Mouse (Mus musculus): Measurements from ENCODE around the gene Tmem273. TPM values are rescaled to one million over a fixed set of nuclear protein-coding genes. Genes with fewer than 3 reads are reported as not detected.

Gene Tmem273
- polyA plus RNA-seq (2012; rRNA removed) = 0.54 and 0.59 TPM in 2 replicates

GRCm38 (mm10) chr14:32785556-32786130, at the start of gene Tmem273:
Gene Tmem273, plus strand, starts transcription at chr14:32785963.
- DNase-seq = no peak
- no peak within 1 kb of the TSS for H3K27ac ChIP-seq (ENCODE audit: insufficient read depth, low read length)
- 27% methylated on average over 3 of the region's 3 CpGs for WGBS
- no peaks in the 10 kb centered on the region for H3K4me1 ChIP-seq (ENCODE audit: control insufficient read depth, insufficient read depth, low read length)
- no peaks in the 10 kb centered on the region for H3K27me3 ChIP-seq (ENCODE audit: control insufficient read depth, insufficient read depth, low read length)
- TF ChIP-seq POLR2A (IDR thresholded peaks at IDR 0.05; ENCODE audit: borderline replicate concordance, insufficient read depth, low read length) (no peak), CTCF (IDR thresholded peaks at IDR 0.05; ENCODE audit: borderline replicate concordance, insufficient read depth, low read depth, low read length) (no peak)
- no peak within 1 kb of the TSS for H3K4me3 ChIP-seq (replicated peaks; ENCODE audit: insufficient read depth, low read depth, low read length)

- 80% methylated on average over 6 of the region's 6 CpGs for WGBS
- Histone ChIP-seq H3K27me3 (ENCODE audit: control insufficient read depth, insufficient read depth, low read length) (no peaks in the 10 kb centered on the region), H3K27ac (ENCODE audit: insufficient read depth, low read length) (no peak overlapping the region), H3K4me3 (replicated peaks; ENCODE audit: insufficient read depth, low read depth, low read length) (no peak overlapping the region), H3K4me1 (ENCODE audit: control insufficient read depth, insufficient read depth, low read length) (no peaks in the 10 kb centered on the region)
- DNase-seq = no peak
- TF ChIP-seq CTCF (IDR thresholded peaks at IDR 0.05; ENCODE audit: borderline replicate concordance, insufficient read depth, low read depth, low read length) = no peak
- TF ChIP-seq POLR2A (IDR thresholded peaks at IDR 0.05; ENCODE audit: borderline replicate concordance, insufficient read depth, low read length) = no peak
These were observed 49.2 kb upstream of the Tmem273 start for GRCm38 (mm10) chr14:32736561-32736960.

- Histone ChIP-seq H3K27me3 (ENCODE audit: control insufficient read depth, insufficient read depth, low read length) (no peaks in the 10 kb centered on the region), H3K27ac (ENCODE audit: insufficient read depth, low read length) (no peak overlapping the region), H3K4me3 (replicated peaks; ENCODE audit: insufficient read depth, low read depth, low read length) (no peak overlapping the region), H3K4me1 (ENCODE audit: control insufficient read depth, insufficient read depth, low read length) (no peaks in the 10 kb centered on the region)
- DNase-seq = no peak
- TF ChIP-seq CTCF (IDR thresholded peaks at IDR 0.05; ENCODE audit: borderline replicate concordance, insufficient read depth, low read depth, low read length) = no peak
- 74% methylated on average over 5 of the region's 5 CpGs for WGBS
These were observed 47.2 kb upstream of the Tmem273 start for GRCm38 (mm10) chr14:32738586-32738985.

- Histone ChIP-seq H3K4me1 (ENCODE audit: control insufficient read depth, insufficient read depth, low read length) (no peaks in the 10 kb centered on the region), H3K27ac (ENCODE audit: insufficient read depth, low read length) (no peak overlapping the region)
- TF ChIP-seq POLR2A (IDR thresholded peaks at IDR 0.05; ENCODE audit: borderline replicate concordance, insufficient read depth, low read length) = no peak
- no peak for TF ChIP-seq CTCF (IDR thresholded peaks at IDR 0.05; ENCODE audit: borderline replicate concordance, insufficient read depth, low read depth, low read length)
These were observed 37.2 kb upstream of the Tmem273 start for GRCm38 (mm10) chr14:32748519-32748918.

GRCm38 (mm10) chr14:32750727-32751126, 35.0 kb upstream of the Tmem273 start:
- no peak overlapping the region for H3K4me3 ChIP-seq (replicated peaks; ENCODE audit: insufficient read depth, low read depth, low read length)
- TF ChIP-seq POLR2A (IDR thresholded peaks at IDR 0.05; ENCODE audit: borderline replicate concordance, insufficient read depth, low read length) = no peak
- TF ChIP-seq CTCF (IDR thresholded peaks at IDR 0.05; ENCODE audit: borderline replicate concordance, insufficient read depth, low read depth, low read length) = no peak
- H3K27ac ChIP-seq (ENCODE audit: insufficient read depth, low read length) = no peak overlapping the region
- WGBS = 93% methylated on average over 6 of the region's 6 CpGs
- H3K4me1 ChIP-seq (ENCODE audit: control insufficient read depth, insufficient read depth, low read length) = no peaks in the 10 kb centered on the region
- no peaks in the 10 kb centered on the region for H3K27me3 ChIP-seq (ENCODE audit: control insufficient read depth, insufficient read depth, low read length)
- DNase-seq = no peak

More at GRCm38 (mm10) chr14:32748519-32748918, 37.2 kb upstream of the Tmem273 start:
- 86% methylated on average over 6 of the region's 6 CpGs for WGBS
- DNase-seq = no peak
- Histone ChIP-seq H3K27me3 (ENCODE audit: control insufficient read depth, insufficient read depth, low read length) (no peaks in the 10 kb centered on the region), H3K4me3 (replicated peaks; ENCODE audit: insufficient read depth, low read depth, low read length) (no peak overlapping the region)

- no peak for DNase-seq
- 8% methylated on average over 1 of the region's 1 CpGs for WGBS
- Histone ChIP-seq H3K4me3 (replicated peaks; ENCODE audit: insufficient read depth, low read depth, low read length) (no peak overlapping the region), H3K4me1 (ENCODE audit: control insufficient read depth, insufficient read depth, low read length) (no peaks in the 10 kb centered on the region), H3K27ac (ENCODE audit: insufficient read depth, low read length) (no peak overlapping the region), H3K27me3 (ENCODE audit: control insufficient read depth, insufficient read depth, low read length) (no peaks in the 10 kb centered on the region)
- TF ChIP-seq CTCF (IDR thresholded peaks at IDR 0.05; ENCODE audit: borderline replicate concordance, insufficient read depth, low read depth, low read length) = no peak
- TF ChIP-seq POLR2A (IDR thresholded peaks at IDR 0.05; ENCODE audit: borderline replicate concordance, insufficient read depth, low read length) = no peak
These were observed 31.5 kb upstream of the Tmem273 start for GRCm38 (mm10) chr14:32754286-32754685.

GRCm38 (mm10) chr14:32762177-32762576, 23.6 kb upstream of the Tmem273 start:
- Histone ChIP-seq H3K4me1 (ENCODE audit: control insufficient read depth, insufficient read depth, low read length) (no peaks in the 10 kb centered on the region), H3K27ac (ENCODE audit: insufficient read depth, low read length) (no peak overlapping the region), H3K4me3 (replicated peaks; ENCODE audit: insufficient read depth, low read depth, low read length) (no peak overlapping the region), H3K27me3 (ENCODE audit: control insufficient read depth, insufficient read depth, low read length) (no peaks in the 10 kb centered on the region)
- DNase-seq = no peak
- 82% methylated on average over 1 of the region's 1 CpGs for WGBS
- no peak for TF ChIP-seq CTCF (IDR thresholded peaks at IDR 0.05; ENCODE audit: borderline replicate concordance, insufficient read depth, low read depth, low read length)

GRCm38 (mm10) chr14:32770563-32770962, 15.2 kb upstream of the Tmem273 start:
- Histone ChIP-seq H3K4me3 (replicated peaks; ENCODE audit: insufficient read depth, low read depth, low read length) (no peak overlapping the region), H3K27me3 (ENCODE audit: control insufficient read depth, insufficient read depth, low read length) (no peaks in the 10 kb centered on the region), H3K27ac (ENCODE audit: insufficient read depth, low read length) (no peak overlapping the region), H3K4me1 (ENCODE audit: control insufficient read depth, insufficient read depth, low read length) (no peaks in the 10 kb centered on the region)
- WGBS = 84% methylated on average over 6 of the region's 6 CpGs
- DNase-seq = no peak
- TF ChIP-seq CTCF (IDR thresholded peaks at IDR 0.05; ENCODE audit: borderline replicate concordance, insufficient read depth, low read depth, low read length) = no peak
- no peak for TF ChIP-seq POLR2A (IDR thresholded peaks at IDR 0.05; ENCODE audit: borderline replicate concordance, insufficient read depth, low read length)
